Mouse (Mus musculus): ENCODE data around the gene Iqgap3. TPM values are rescaled to one million over a fixed set of nuclear protein-coding genes. Genes with fewer than 3 reads are reported as not detected.

Gene Iqgap3
- total and polyA plus RNA-seq, 2 experiments from 2014 or later, result 1.2 to 5.4 TPM

- no peak for DNase-seq (ENCODE audit: low spot score)
- Histone ChIP-seq H3K4me3 (ENCODE audit: low read depth, low read length) (no peak overlapping the region), H3K4me1 (ENCODE audit: insufficient read depth, low read length) (no peaks in the 10 kb centered on the region), H3K36me3 (ENCODE audit: insufficient read depth, low read length) (no peaks in the 10 kb centered on the region), H3K27ac (ENCODE audit: low read depth, low read length) (no peak overlapping the region), H3K27me3 (ENCODE audit: insufficient read depth, low read length) (no peaks in the 10 kb centered on the region), H3K9ac (replicated peaks; ENCODE audit: low read length, poor library complexity, severe bottlenecking) (no peak overlapping the region), H3K4me2 (ENCODE audit: low read depth, low read length, poor library complexity, severe bottlenecking) (no peak overlapping the region), H3K9me3 (ENCODE audit: low read length) (no peaks in the 10 kb centered on the region)
- no peak for ATAC-seq (ENCODE audit: low FRiP score)
- WGBS, result 86% methylated on average over 7 of the region's 9 CpGs
- no peak for TF ChIP-seq CTCF (IDR thresholded peaks at IDR 0.05)
These were observed 3.7 kb downstream of the Iqgap3 start for GRCm38 (mm10) chr3:88085459-88085858.

- WGBS, result 86% methylated on average over 1 of the region's 1 CpGs
- Histone ChIP-seq H3K9me3 (ENCODE audit: low read length) (no peaks in the 10 kb centered on the region), H3K9ac (replicated peaks; ENCODE audit: low read length, poor library complexity, severe bottlenecking) (no peak overlapping the region), H3K4me3 (ENCODE audit: low read depth, low read length) (no peak overlapping the region), H3K4me1 (ENCODE audit: insufficient read depth, low read length) (no peaks in the 10 kb centered on the region), H3K36me3 (ENCODE audit: insufficient read depth, low read length) (no peaks in the 10 kb centered on the region), H3K27ac (ENCODE audit: low read depth, low read length) (no peak overlapping the region), H3K4me2 (ENCODE audit: low read depth, low read length, poor library complexity, severe bottlenecking) (no peak overlapping the region), H3K27me3 (ENCODE audit: insufficient read depth, low read length) (no peaks in the 10 kb centered on the region)
- ATAC-seq (ENCODE audit: low FRiP score) (no peak), DNase-seq (ENCODE audit: low spot score) (peak; percentile 48)
- TF ChIP-seq CTCF (IDR thresholded peaks at IDR 0.05), result peak; percentile 76
These were observed 5.9 kb downstream of the Iqgap3 start for GRCm38 (mm10) chr3:88087688-88088087.

- no peaks in the 10 kb centered on the region for H3K4me1 ChIP-seq (ENCODE audit: insufficient read depth, low read length)
- 92% methylated on average over 7 of the region's 7 CpGs for WGBS
- no peak for ATAC-seq (ENCODE audit: low FRiP score)
These were observed 8.3 kb downstream of the Iqgap3 start for GRCm38 (mm10) chr3:88090106-88090505.

GRCm38 (mm10) chr3:88090616-88091015 lies 8.8 kb downstream of the Iqgap3 start:
- ATAC-seq (ENCODE audit: low FRiP score) (no peak), DNase-seq (ENCODE audit: low spot score) (no peak)
- no peaks in the 10 kb centered on the region for H3K4me1 ChIP-seq (ENCODE audit: insufficient read depth, low read length)
- 96% methylated on average over 6 of the region's 6 CpGs for WGBS
- TF ChIP-seq CTCF (IDR thresholded peaks at IDR 0.05), result no peak
- no peaks in the 10 kb centered on the region for H3K9me3 ChIP-seq (ENCODE audit: low read length)
- H3K4me2 ChIP-seq (ENCODE audit: low read depth, low read length, poor library complexity, severe bottlenecking), result no peak overlapping the region
- H3K36me3 ChIP-seq (ENCODE audit: insufficient read depth, low read length), result no peaks in the 10 kb centered on the region
- no peak overlapping the region for H3K4me3 ChIP-seq (ENCODE audit: low read depth, low read length)
- H3K27ac ChIP-seq (ENCODE audit: low read depth, low read length), result no peak overlapping the region
- H3K9ac ChIP-seq (replicated peaks; ENCODE audit: low read length, poor library complexity, severe bottlenecking), result no peak overlapping the region
- H3K27me3 ChIP-seq (ENCODE audit: insufficient read depth, low read length), result no peaks in the 10 kb centered on the region

More at GRCm38 (mm10) chr3:88090106-88090505, 8.3 kb downstream of the Iqgap3 start:
- TF ChIP-seq CTCF (IDR thresholded peaks at IDR 0.05), result no peak
- Histone ChIP-seq H3K4me2 (ENCODE audit: low read depth, low read length, poor library complexity, severe bottlenecking) (no peak overlapping the region), H3K4me3 (ENCODE audit: low read depth, low read length) (no peak overlapping the region), H3K27ac (ENCODE audit: low read depth, low read length) (no peak overlapping the region), H3K9me3 (ENCODE audit: low read length) (no peaks in the 10 kb centered on the region), H3K27me3 (ENCODE audit: insufficient read depth, low read length) (no peaks in the 10 kb centered on the region), H3K36me3 (ENCODE audit: insufficient read depth, low read length) (no peaks in the 10 kb centered on the region), H3K9ac (replicated peaks; ENCODE audit: low read length, poor library complexity, severe bottlenecking) (no peak overlapping the region)
- no peak for DNase-seq (ENCODE audit: low spot score)

GRCm38 (mm10) chr3:88094126-88094525 lies 12.4 kb downstream of the Iqgap3 start:
- Histone ChIP-seq H3K36me3 (ENCODE audit: insufficient read depth, low read length) (no peaks in the 10 kb centered on the region), H3K4me2 (ENCODE audit: low read depth, low read length, poor library complexity, severe bottlenecking) (no peak overlapping the region), H3K27me3 (ENCODE audit: insufficient read depth, low read length) (no peaks in the 10 kb centered on the region), H3K9ac (replicated peaks; ENCODE audit: low read length, poor library complexity, severe bottlenecking) (no peak overlapping the region), H3K4me3 (ENCODE audit: low read depth, low read length) (no peak overlapping the region), H3K27ac (ENCODE audit: low read depth, low read length) (peak overlapping the region; percentile 13; the same call in 1 of the 2 replicates), H3K9me3 (ENCODE audit: low read length) (no peaks in the 10 kb centered on the region), H3K4me1 (ENCODE audit: insufficient read depth, low read length) (no peaks in the 10 kb centered on the region)
- DNase-seq (ENCODE audit: low spot score), result peak; percentile 45
- ATAC-seq (ENCODE audit: low FRiP score), result no peak
- TF ChIP-seq CTCF (IDR thresholded peaks at IDR 0.05), result no peak
- WGBS, result 73% methylated on average over 5 of the region's 5 CpGs

- no peaks in the 10 kb centered on the region for H3K9me3 ChIP-seq (ENCODE audit: low read length)
- no peak for DNase-seq (ENCODE audit: low spot score)
- no peak overlapping the region for H3K4me2 ChIP-seq (ENCODE audit: low read depth, low read length, poor library complexity, severe bottlenecking)
- no peak for ATAC-seq (ENCODE audit: low FRiP score)
- no peak overlapping the region for H3K4me3 ChIP-seq (ENCODE audit: low read depth, low read length)
- no peaks in the 10 kb centered on the region for H3K27me3 ChIP-seq (ENCODE audit: insufficient read depth, low read length)
- no peak overlapping the region for H3K27ac ChIP-seq (ENCODE audit: low read depth, low read length)
- no peaks in the 10 kb centered on the region for H3K4me1 ChIP-seq (ENCODE audit: insufficient read depth, low read length)
- no peaks in the 10 kb centered on the region for H3K36me3 ChIP-seq (ENCODE audit: insufficient read depth, low read length)
- no peak for TF ChIP-seq CTCF (IDR thresholded peaks at IDR 0.05)
- 86% methylated on average over 6 of the region's 6 CpGs for WGBS
- no peak overlapping the region for H3K9ac ChIP-seq (replicated peaks; ENCODE audit: low read length, poor library complexity, severe bottlenecking)
These were observed 15.9 kb downstream of the Iqgap3 start for GRCm38 (mm10) chr3:88097666-88098065.
